Mouse (Mus musculus): ENCODE data around the gene Susd1.
A peak's percentile ranks its signal among the peaks of the same experiment; 100 is the strongest.

The Susd1 gene

DNA sequence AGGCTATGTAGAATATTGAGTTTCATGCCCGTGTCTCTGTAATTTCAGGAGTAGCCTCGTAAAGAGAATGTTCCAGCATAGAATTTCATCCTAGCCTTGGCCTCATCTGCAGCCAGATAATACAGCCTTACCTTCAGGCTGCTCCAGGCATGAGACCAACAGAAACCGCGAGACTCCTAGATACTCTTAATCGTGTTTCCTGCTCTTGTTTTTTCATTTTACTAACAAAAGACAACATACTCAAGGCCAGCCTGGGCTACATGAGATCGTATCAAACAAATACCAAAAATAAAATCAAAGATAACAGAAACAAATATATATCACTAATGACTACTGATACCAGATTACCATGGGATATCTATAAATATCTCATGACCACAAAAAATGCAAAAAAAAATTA lies 9.3 kb downstream of the Susd1 start:
- no peak for DNase-seq

DNA sequence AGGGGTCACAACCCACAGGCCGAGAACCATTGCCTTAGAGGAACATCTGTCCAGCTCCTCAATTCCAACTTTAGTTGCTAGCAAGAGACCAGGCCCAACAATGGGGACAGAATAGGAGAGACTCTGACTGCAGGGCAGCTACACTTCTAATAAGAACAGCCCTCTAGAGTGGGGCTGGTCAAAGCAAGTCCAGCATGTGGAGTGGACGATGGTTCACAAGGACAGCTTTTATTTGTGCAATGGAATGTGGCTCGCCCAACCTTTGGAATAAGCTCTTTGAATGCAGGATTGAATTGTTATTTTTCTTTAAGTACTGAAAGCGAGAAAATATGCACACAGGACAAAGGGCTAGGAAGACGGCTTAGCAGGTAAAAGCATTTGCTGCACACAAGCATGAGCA lies 12.0 kb downstream of the Susd1 start:
- no peak for DNase-seq

GRCm38 (mm10) chr4:59422808-59423207 lies 15.6 kb downstream of the Susd1 start:
- DNase-seq: no peak

- no peak for DNase-seq
Observed at GRCm38 (mm10) chr4:59422025-59422783, 16.2 kb downstream of the Susd1 start.

GRCm38 (mm10) chr4:59421369-59421746 lies 17.1 kb downstream of the Susd1 start:
- no peak for DNase-seq

- DNase-seq: no peak
Observed at GRCm38 (mm10) chr4:59420695-59421368, 17.6 kb downstream of the Susd1 start.

- no peak for DNase-seq
Observed at GRCm38 (mm10) chr4:59419211-59419610, 19.2 kb downstream of the Susd1 start.

GRCm38 (mm10) chr4:59413428-59413827 lies 25.0 kb downstream of the Susd1 start:
- no peak for DNase-seq

- no peak for DNase-seq
Observed at GRCm38 (mm10) chr4:59411153-59411552, 27.3 kb downstream of the Susd1 start.

GRCm38 (mm10) chr4:59407766-59408165 lies 30.7 kb downstream of the Susd1 start:
- no peak for DNase-seq

DNA sequence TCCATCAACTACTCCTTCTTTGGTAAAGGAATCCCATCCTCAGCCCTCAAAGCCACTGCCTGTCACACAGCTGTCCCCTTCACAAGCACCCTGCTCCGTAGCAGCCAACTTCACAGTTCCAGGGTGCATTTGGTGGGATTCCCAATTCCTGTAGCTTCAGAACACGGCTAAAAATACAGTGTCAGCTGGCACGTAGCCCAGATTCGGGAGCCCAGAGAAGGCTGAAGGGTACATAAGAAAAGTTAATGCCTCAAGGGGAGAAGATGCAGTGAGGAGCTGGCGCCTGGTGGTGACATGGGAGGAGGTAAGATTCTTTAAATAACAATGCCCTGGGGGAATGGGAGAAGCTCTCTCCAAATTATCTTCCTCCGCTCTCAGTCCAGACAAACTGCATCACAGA lies 34.1 kb downstream of the Susd1 start:
- no peak for DNase-seq

GRCm38 (mm10) chr4:59400931-59401330 lies 37.5 kb downstream of the Susd1 start:
- no peak for DNase-seq

GRCm38 (mm10) chr4:59399343-59399742 lies 39.1 kb downstream of the Susd1 start:
- no peak for DNase-seq

DNA sequence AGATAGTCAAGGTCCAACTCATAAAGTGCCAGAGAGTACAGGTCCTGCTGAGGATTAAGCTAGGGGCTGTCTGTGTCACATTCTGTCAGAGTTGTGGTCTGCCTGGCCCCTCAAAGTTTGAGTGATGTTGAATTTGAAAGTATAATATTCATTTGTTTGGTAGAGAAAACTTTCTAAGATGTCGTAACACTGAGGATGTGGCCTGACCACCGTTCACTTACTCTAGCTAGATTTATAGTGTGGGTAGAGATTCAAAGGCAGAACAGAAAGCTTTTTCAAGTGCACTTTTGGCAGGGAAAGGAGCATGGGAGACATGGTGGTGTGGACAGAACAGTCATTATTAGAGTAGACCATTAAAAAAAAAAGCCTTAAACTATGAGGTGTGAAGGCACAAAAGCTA lies 42.9 kb downstream of the Susd1 start:
- DNase-seq: no peak

DNA sequence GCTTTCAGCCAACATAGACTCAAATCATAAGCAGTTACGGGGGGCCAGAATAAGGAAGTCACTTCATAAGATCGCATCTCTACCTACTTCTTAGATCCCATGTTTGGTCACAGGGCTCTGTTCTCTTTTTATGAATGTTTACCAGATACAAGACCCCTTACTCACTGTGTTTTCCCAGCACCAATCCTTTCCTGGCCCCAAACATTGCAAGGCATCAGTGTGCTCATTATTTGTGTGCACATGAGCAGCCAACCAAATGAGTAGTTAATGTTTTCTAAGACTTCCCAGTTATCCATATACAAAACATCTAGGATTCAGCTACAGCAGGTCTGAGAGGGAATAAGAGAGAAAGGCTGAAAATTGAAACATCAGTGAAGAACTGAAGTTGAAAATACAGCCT lies 44.3 kb downstream of the Susd1 start:
- no peak for DNase-seq

- peak; percentile 26 to 56 for DNase-seq
Observed at GRCm38 (mm10) chr4:59388447-59389030, 49.9 kb downstream of the Susd1 start.

DNA sequence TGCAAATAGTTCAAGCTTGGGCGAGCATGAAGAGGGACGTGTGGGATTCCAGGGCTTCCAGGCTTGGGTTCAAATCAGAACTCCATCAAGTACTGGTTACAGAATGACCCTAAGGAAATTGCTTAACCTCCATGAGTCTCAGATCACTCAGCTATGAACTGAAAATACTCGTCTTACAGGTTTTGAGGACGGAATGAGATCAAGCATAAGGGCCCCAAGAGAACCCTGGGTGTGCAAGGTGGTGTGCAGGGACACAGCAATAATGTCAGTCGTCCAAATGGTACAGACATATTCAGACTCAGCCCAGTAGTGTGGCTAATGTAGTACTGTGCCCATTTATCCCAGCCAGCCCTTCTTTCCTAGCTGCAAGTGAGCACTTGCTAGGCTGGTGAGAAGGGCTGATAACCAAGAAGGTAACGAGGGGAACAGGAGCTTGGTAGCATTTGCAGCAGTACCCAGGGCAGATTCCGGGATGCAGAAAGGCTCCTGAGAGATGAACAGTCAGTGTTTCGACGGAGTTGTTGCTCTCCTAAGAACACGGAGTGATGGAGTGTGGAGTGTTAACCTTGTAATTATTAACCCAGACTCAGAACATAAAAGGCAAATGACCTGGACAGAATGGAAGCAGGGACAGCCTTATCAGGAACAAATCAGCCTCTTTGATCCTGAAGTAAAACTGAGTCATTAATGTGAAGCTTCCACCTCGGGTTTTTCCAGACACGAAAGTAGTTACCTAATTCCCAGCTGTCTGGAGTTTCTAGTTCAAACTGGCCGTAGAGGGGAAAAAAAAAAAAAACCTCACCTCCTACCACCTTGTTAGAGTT lies 50.8 kb downstream of the Susd1 start:
- peak; percentile 19 to 74 for DNase-seq

DNA sequence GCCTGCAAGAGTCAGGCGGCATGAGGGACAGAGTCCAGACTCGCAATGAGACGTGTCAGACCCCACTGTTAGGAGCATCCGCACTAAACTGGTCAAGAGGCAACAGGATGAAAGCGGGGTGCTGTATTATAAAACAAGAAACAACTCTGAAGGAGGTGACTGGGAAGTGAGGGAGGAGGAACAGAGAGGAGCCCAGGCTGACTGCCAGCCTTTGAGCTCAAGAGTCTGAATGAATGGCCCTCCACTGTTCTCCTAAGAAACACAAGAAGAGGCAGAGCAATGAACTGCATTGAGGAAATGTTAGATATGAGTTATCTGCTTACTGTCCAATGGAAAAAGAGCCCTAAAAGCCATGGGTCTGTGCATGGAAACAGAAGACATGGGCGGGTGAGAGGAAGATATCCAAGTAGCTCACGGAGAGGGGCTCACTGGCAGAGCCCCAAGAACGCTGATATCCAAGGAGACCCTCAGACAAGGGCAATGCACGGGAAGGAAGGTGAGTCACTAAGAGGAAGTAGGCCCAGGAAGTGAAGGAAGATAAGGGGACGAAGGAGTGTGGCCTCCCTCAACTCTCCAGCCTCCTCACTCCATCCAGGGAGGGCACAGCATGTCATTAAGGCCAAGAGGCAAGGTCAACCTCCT lies 53.1 kb downstream of the Susd1 start:
- DNase-seq: no peak

DNA sequence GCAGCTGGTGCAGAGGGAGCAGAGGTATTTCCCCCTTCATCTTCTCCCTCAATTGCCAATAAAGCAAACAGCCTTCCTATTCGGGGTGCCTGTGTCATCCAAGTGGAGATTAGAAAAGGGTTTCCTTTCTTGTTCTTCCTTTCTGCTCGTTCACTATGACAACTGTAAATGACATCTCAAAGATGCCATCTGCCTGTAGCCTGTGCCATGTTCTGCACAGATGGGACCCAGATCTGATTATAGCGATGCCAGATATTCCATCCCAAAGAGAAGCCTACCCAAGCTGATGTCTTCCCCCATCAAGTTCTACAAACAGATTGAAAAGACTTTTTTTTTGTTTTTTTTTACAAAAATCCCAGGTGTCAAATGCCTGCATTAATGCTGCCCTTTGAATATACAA lies 54.6 kb downstream of the Susd1 start:
- no peak for DNase-seq

DNA sequence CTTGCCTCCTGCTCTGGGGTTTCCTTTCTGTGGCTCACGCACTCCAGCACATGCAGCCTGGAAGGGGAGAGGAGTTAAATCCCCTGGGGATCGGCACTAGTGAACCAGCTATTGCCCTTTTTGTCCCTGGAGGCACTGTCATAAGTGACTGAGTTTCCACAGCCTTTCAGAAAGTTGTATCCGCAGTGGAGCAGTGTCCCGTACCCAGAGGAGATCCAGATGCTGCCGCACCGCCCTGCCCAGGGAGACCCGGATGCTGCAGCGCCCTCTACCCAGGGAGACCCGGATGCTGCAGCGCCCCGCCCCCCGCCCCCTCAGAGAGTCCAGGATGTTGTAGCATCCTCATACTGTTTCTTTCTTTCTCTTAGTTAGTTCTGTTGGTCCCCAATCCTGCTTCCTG lies 56.3 kb downstream of the Susd1 start:
- peak in 1 of 2 experiments; percentile 22 for DNase-seq

GRCm38 (mm10) chr4:59381007-59381743 lies 57.3 kb downstream of the Susd1 start:
- DNase-seq: peak; percentile 61 to 64

DNA sequence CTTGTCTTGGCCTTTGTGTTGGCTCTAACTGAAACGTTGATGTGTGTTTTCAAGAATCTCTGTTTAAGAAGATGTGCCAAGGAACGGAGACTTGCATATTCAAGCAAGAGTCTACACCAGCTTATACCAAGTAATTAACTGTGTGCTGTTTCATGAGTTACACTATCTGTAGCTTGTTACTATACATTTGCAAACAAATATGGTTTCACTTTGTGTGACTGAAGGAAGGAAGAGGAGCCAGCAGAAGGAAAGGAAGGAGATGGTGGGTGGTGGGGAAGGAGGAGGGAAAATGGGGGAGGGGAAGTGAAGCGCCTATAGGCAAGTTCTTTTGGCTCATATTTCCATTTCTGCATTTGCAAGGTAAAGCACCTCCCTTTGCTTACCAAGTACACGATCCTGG lies 58.0 kb downstream of the Susd1 start:
- no peak for DNase-seq

All from kidney, adult 8-10 months (tissue).